Mouse (Mus musculus) ovary, postnatal 14 days (tissue): Measurements from ENCODE around the gene Bicral.

Experiments used
- DNase-seq: peaks from one replicate; pipeline ENCODE4 v3.0.0; 2022; ENCODE audit warnings: low spot score

Bicral gene

DNA sequence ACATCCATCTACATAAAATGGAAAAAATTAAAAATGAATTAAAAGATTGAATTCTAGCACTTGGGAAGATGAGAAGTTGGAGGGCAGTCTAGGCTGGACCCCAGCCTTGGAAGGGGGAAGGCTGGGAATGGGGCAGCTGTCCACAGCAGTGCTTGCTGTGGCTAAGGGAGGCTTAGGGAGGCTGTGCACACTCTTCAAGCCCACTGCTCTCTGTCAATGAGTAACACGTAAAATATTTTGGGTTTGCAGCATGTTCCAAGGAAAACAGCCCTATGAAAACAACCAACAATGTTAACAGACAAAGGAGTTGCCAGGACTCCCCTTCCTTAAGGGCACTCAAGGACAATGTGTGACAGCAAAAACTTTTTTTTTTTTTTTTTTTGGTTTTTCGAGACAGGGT is 15.3 kb downstream of the Bicral start:
- DNase-seq = no peak

DNA sequence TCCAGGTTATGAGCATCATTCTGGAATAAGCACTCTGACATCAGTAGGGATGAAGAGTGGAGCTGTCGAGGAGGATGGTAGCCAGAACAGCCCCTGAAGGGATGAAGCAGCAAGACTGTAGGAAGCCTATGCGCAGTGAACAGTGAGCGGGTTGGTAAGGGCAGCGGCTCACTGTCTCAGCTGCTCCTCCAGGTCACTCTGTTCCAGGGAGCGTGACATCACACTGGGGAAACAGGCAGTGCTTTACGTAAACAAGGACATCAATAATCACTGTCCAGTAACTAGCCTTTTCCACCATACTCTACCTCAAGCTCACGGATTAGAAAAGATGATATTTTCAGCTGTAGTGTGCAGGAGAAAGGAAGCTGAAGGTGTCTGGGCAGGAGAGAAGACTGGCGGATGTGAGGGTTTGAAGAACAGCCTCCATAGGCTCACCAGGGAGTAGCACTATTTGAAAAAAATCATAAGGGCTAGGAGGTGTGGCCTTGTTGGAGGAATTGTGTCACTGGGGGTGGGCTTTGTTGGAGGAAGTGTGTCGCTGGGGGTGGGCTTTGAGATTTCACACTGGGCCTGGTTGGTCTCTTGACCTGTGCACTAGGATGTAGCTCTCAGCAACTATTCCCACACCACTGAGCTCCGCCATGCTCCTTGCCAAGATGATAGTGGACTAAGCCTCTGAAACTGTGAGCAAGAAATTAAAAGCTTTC is 17.8 kb downstream of the Bicral start:
- DNase-seq = no peak

DNA sequence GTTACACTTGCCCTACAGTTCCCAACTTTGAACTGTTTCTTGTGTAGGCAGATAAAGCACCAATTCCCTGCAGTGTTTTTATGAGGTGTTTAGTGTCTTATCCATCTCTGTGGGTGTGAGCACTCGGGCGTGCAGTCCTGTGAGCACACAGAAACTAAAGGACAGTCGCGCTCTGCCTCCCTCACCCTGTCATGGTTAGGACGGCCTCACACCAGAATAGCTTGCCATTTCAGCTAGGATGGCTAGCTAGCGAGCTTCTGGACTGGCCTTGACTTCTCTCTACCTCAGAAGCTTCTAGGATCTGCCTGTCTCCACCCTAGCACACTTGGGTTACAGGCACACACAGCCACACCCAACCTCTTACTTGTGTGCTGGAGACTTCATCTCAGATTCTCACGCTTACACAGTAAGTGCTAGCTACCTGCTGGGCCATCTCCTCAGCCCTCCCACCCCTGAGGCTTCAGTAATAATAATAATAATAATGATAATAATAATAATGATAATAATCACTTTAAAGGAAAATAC is 19.8 kb downstream of the Bicral start:
- no peak for DNase-seq

DNA sequence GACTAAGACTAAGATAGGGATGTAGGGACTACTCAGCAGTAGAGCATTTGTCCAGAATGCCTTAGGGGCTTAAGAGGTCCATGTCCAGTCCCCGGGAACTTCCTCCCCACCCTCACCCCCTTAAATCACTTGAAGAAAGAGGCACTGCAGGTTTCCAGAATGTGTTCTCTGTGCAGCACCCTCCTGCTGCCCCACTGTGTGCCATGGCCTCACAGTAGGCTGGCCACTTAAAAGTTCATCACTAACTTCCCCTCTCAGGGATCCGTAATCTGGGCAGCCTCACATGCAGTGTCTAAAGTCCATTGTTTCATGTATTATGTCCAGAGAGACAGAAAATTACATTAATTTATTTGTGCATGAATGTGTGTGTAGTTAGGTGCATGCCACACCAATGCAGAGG is 20.4 kb downstream of the Bicral start:
- DNase-seq = no peak

DNA sequence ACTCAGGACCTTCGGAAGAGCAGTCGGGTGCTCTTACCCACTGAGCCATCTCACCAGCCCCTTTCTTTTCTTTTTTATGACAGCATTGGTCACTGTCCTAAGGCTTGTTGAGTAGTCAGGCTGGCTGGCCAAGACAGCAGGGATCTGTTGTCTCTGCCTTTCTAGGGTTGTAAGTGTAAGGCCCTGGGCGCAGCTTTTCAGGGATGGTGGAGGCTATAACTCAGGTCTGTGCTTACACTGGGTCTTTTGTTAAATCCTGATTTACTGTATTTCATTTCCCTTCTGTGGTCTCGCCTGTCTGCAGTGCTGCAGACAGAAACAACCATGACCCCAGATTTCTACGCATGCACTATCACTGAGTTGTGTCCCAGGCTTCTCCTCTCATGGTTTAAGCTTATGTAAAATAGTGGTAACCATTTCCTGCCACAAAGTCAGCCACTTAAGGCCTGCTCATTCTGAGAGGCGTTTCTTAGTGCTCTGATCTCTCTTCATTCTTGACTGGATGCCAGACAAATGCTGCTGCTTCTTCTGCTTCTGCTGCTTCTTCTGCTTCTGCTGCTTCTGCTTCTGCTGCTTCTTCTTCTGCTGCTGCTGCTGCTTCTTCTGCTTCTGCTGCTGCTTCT is 23.1 kb downstream of the Bicral start:
- DNase-seq = no peak

DNA sequence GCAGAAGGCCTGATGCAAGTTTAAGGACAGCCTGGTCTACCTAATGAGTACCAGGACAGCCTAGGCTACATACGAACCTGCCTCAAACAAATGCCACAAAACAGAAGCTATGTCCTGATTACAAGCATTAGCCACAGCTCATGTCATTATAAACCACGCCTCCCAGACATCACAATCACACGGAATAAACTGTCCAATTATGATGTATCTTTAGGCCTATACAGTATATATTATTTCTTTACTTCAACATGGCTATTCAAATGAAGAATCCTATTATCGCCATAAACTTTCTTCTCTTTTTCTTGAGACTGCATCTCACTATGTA is 25.3 kb downstream of the Bicral start:
- DNase-seq = no peak

DNA sequence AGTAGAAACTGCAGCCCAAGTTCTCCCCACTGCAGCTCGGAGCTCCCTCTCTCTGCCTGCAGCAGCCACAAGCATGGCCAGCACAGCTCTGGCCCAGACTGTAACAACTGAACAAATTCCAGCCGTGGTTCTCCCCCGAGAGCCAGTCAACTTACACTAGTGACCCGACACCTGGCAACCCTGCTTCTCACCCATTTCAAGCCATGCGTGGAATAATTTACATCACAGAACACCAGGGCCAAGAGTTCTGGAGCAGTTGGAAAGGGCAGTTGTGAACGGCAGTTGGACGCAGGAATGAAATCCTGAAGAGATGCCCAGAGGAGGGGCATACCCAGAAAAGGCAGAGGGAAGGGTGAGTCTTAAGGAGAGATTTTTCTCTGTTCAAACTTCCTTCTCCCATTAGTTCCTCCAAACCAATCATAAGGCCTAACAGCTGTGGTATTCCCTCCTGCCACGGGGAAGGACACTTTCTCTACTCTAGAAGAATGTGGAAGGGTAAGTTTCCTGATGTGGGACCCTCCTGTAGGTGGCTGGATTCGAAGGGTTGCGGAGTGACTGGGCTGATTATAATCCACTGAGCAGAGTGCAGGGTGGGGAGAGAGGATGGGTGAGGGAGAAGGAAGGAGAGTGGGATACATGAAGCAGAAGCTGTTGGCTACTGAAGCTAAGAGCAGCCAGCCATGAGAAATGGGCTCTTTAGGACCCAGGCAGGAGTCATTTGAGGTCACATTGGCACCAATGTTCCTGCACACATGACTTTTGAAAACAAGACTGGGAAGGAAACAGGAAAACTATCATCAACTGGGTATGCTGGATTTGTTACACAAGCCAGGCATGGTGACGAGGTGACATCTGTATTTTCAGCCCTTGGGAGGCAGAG is 25.9 kb downstream of the Bicral start:
- no peak for DNase-seq

DNA sequence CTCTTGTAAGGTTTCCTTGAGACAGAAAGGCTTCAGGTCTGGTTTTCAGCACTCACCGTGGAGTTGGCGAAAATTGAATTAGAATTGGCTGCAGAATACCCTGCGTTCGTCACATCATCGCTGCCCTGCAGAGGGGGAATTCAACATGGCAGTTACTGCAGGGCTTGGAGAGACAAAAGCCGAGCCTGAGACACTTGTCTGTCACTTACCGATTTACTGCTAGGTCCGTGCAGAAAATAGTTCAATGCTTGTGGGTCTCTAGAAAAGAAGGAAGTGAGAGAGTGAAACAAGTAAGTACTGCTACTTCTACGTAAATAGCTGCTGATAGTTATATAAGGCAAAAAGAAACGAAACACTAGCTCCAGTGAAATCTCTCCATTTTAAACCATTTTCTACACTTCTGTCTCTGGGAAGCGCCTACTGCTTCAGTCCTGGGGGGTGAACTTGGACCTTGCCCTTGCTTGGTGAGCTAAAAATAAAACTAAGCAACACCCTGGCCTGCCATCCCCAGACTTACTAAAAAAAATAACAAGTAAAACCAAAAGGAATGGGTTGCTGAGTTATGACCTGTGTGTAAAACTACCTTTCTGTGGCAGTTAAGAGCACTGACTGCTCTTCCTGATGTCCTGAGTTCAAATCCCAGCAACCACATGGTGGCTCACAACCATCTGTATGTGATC is 28.3 kb downstream of the Bicral start:
- no peak for DNase-seq

DNA sequence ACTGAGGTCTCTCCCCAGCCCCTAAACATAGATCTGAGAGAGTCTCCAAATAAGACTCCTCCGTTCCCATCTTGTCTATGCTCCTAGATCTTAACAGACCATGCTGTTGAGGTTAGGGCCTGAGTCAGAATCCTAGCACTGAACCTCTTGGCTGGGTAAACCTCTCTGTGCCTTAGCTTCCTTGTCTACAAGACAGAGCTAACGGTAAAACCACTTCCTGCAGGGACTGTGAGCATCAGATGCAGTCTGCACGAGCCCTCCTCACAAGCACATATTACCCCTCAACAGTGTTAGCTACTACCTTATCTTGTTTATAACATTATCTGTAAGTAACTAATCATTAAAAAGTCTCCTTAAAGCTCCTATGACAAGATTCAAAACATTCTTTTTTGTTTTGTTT is 29.3 kb downstream of the Bicral start:
- DNase-seq = no peak

DNA sequence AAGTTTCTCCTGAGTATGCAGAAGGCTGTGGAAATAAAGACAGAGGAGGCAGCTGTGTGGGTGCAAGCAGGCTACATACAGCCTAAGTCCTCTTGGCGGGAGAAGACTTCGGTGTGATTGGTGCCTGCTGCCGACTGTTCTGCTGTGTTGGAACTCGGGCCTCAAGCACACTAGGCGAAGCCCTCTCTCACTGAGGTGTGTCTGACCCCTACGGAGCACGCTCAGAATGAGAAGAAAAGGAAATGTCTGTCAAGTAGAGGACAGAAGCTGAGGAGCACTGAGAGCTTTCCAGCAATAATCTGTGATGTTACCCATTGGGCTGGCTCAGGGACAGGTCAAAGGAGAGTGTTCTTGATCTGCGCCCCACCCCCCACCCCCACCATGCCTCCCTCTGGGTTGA is 35.2 kb downstream of the Bicral start:
- DNase-seq = no peak

DNA sequence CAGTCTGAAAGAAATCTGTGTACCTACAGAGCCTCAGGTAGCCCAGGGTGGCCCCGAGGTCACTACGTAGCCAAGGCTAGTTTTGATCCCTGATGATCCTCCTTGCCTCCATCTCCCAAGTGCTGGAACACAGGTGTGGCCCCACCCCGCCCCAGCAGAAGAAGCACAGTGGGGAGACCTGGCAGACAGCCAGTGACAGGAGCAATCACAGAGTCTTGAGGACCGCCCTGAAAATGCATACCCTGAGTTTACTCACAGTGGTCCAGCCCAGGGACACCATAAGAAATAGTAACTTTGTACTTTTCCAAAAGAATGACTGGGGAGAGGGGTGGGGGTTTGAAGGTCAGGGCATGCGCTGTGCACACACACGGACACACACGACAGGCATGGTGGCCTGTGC is 37.7 kb downstream of the Bicral start:
- no peak for DNase-seq

DNA sequence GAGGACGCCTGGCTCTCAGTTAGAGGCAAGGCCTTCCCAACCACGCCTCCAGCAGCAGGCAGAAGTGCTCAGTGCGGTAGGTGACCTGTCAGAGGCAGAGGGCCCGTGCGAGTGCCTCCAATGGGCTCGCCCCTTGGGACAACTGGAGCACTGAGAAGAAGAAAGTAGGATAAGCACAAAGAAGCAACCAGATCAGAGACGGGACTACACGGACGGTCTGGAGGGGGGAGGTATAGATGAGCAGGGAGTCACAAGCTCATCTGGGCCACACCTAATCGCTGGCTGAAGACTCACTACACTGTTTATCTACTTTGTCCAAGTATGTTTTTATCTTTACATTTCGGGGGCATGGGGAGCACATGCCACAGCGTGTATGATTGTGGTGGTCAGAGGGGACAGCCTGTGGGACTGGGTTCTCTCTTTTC is 40.5 kb downstream of the Bicral start:
- no peak for DNase-seq

DNA sequence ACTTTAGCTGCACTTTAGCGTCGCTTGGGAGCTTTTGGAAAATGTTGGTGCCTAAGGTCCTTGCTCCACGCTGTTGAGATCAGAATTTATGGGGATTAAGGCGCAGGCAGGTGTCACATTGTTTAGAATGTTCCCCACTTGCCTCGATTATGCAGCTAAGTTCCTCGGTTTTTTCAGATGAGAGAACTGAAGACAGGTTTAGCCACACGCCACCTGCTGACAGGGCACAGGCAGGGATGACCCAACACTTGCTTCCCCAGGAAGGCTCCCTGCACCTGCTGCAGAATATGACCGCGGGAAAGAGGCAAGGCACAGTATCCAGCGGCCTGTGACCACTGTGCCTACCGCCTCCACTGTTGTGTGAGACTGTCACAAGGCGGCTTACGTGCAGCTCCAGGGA is 42.0 kb downstream of the Bicral start:
- DNase-seq = no peak

DNA sequence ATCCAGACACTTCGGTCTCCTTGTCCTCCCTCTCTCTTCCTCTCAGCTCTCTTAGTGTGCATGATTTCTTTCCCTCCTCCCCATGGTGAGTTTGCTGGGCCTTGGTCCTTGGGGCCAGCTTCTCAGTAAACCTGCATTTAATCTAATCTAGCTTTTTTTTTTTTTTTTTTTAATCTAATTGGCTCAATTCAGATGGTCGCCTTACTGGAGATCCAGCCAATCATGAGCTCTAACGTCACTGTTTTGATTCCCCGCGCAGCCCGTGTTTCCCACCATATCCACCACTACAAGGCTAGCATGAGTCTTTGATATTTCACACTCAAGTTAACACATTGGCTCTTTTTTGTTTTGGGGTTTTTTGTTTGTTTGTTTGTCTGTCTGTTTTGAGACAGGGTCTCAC is 43.8 kb downstream of the Bicral start:
- no peak for DNase-seq

DNA sequence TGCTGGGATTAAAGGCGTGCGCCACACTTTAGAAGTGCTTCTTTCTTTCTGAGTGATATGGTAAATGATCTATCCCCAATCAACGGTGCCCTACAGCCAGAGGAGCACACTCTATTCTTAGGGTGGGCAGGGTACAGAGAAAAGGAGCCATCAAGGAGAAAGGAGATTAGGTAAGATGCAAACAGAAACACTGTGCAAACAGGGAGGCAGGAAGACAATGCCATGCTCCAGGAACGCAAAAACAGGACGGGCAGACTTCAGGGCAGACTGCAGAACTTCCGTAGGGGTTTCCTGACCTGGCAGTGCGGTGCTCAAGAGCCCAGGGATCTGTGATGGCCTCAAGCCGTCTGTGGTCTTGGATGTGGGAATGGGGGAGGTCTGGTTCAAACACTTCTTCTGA is 44.6 kb downstream of the Bicral start:
- DNase-seq = no peak

DNA sequence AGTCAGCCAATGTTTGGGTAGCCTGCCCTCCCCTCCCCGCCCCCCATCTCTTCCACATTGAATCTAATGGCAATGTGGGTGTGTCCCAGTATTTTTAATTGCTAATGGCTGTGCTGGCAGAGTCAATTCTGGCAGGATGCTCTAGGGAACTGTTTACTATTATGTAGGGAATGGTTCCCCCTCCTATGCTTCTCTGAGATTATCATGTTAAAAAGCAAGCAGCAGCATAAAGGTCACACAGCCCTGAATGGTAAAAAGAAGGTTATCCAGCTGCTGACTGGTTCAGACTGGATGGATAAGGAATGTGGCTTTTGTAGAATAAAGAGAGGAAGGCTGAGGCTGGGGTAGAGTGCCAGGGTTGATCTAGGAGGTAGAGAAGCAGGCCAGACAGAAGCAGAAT is 45.8 kb downstream of the Bicral start:
- DNase-seq = no peak

DNA sequence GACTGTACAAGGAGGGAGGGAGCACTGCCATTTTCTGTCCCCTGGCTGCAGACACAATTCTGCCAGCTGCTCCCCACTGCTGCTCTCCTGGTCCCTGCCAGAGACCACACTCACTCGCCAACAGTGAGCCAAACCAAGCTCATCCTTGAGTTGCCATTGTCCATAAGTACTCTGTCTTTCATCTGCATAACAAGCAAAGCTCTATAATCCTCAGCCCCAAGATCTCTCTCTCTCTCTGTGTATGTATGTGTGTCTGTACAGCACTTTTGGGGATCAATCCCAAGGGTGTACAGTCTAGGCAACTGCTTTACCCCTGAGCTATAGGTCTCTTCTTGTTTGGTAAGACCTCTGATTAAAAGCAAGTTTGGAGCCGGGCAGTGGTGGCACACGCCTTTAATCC is 47.6 kb downstream of the Bicral start:
- DNase-seq = no peak

DNA sequence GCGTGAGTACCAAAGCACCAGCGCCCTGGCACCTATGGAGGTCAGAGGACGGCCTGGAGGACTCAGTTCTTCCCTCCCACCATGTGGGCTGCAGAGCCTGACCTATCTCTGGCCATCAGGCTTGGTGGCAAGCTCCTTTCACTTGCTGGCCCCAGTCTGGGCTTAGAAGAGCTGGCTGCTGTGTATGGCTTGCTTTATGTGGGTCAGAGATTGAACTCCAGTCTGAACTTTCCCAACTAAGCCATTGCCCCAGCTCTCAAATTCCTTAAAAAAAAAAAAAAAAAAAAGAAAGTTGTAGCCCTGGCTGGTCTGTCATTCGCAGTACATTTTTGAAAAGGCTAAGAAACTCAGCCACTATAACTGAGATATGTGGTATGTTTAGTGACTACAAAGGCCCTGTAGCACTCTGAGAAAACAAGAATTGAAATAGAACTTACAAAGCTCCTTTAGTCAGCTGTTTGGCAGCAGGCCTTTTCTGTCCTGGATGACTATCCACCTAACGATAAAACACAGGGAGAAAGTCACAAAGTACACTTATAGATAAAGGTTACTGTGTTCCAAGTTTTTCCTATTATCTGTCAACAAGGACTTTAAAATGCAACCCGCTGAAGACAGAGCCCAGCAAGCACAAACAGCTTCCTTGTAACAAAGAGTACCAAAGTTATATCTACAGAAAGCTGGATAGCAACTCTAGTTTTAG is 49.0 kb downstream of the Bicral start:
- DNase-seq = no peak

DNA sequence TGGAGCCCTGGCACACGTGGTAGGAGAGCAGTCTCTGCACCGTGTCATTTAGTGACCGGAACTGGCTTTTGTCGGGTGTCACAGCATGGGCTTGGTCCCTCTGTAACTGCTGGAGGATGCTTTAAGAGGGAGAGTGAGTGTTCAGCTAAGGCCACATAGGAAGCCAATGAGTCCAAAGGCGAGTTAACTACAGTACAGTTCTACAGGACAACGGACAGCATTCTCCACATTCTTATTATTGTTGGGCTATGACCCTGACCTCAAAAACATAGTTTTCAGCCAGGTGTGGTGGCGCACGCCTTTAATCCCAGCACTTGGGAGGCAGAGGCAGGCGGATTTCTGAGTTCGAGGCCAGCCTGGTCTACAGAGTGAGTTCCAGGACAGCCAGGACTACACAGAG is 49.9 kb downstream of the Bicral start:
- no peak for DNase-seq

DNA sequence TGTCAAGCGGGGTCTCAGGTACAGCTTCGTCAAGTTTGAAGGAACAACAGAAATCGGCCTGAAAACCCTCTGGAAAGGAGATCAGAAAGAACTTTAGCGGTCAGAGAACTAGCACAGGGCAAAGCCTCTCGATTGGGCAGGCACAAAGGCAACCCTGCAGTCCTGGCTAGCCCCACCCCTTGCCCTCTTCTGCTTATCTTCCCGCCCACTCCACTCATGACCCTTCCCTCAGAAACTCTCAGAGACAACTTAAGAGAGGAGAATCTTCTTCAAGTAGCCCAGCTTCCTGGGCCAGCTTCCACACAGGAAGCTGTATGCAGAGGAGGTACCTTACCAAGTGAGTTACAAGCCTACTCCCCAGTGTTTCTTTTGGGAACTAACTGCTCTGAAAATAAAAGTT is 56.5 kb downstream of the Bicral start:
- no peak for DNase-seq

DNA sequence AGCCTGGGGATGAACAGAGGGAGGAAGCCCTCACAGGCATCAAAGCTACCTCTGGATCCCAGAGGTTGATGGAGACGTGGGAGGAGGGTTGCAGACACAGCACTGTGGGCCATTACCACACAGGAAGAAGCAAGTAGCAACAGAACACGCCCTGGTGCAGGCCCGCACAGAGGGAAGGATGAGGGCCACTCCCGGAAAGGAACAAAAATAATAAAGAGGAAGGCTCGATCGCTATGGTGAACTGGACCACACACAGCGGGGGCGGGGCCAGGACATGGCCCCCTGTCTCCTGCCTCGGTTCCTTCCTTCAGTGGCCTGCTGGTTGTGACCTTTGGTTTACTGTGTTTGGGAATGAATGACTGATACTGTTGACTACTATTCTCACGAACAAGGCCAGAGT is 58.6 kb downstream of the Bicral start:
- no peak for DNase-seq

DNA sequence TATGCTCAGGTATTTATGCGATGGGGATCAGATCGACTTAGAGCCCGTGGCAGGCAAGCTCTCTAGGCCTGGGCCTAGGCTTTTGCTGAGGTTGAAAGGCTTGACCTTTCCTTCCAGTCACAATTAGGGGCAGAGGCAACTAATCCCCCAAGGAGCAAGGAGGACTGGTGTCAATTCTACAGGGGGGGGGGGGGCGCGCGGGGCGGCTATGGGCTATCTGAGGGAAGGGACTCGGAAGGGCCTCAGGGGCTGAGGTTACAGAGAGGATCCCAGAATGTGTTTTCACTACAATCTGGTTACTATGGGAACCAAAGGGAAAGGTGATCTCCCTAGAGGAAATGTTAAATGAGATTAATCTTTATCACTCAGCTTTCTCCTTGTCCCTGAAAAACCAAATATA is 60.9 kb downstream of the Bicral start:
- DNase-seq = no peak
